27 mouse cellular contexts compared by ENCODE assay signal in genomic region chr4:106261404-106261803, GRCm38 (mm10). TPM values are rescaled to one million over a fixed set of nuclear protein-coding genes. Genes with fewer than 3 reads are reported as not detected.
DNase-seq lines count a peak whose midpoint lies in the region; ATAC-seq and TF ChIP-seq lines count a peak whose summit lies in the region.
"Had no signal": no experiment of that assay in that cellular context is flagged by ENCODE, and none has a peak within 500 bp of the region (broad histone marks: within the 10 kb centered on the region; RNA-seq: fewer than 3 reads in every experiment).

No protein-coding gene starts in this region.

- no peak for DNase-seq in gastrocnemius, adult 2 months
- DNase-seq in gastrocnemius, postnatal 10 days, result no peak
- DNase-seq in embryonic facial prominence, embryonic 14.5 days (ENCODE audit: low spot score), result peak; percentile 47
- peak; percentile 61 for DNase-seq in kidney, adult 9 months
- DNase-seq in kidney, postnatal 14 days, result peak; percentile 72
- no peak for DNase-seq in cerebellum, postnatal 4 days (ENCODE audit: low spot score in 2 of 2)
- no peak for DNase-seq in spleen, adult 18-20 months
- DNase-seq: adrenal gland, adult 2 months; cerebellum, adult 11 months; cerebellum, adult 9-11 months; gastrocnemius, postnatal 36 days; layer of hippocampus, postnatal 36 days; liver, embryonic 13.5 days; lung, embryonic 14.5 days; lung, postnatal 36 days; right cerebral cortex, postnatal 14 days; thymus, postnatal 25 days had no signal

- H3K36me3 ChIP-seq in embryonic facial prominence, embryonic 14.5 days (ENCODE audit: control insufficient read depth, insufficient read depth, low read length), result no peaks in the 10 kb centered on the region
- H3K36me3 ChIP-seq: embryonic facial prominence, embryonic 15.5 days; G1E; heart, embryonic 15.5 days; limb, embryonic 12.5 days; liver, embryonic 13.5 days; midbrain, embryonic 13.5 days had no signal

- TF ChIP-seq CTCF in gastrocnemius, adult 2 months (IDR thresholded peaks at IDR 0.05), result no peak

- no peaks in the 10 kb centered on the region for H3K9me3 ChIP-seq in embryonic facial prominence, embryonic 14.5 days (ENCODE audit: control insufficient read depth, low read length)
- H3K9me3 ChIP-seq: embryonic facial prominence, embryonic 15.5 days; G1E; heart, embryonic 15.5 days; limb, embryonic 12.5 days; liver, embryonic 13.5 days; megakaryocyte, embryonic 14.5 days; midbrain, embryonic 13.5 days had no signal

- no peaks in the 10 kb centered on the region for H3K27me3 ChIP-seq in embryonic facial prominence, embryonic 14.5 days (replicated peaks; ENCODE audit: control insufficient read depth, insufficient read depth, low read length)
- H3K27me3 ChIP-seq: embryonic facial prominence, embryonic 15.5 days; heart, embryonic 15.5 days; limb, embryonic 12.5 days; liver, embryonic 13.5 days; megakaryocyte, embryonic 14.5 days; midbrain, embryonic 13.5 days; Patski had no signal

- H3K27ac ChIP-seq in gastrocnemius, adult 2 months, result peak overlapping the region; percentile 90
- no peak overlapping the region for H3K27ac ChIP-seq in embryonic facial prominence, embryonic 14.5 days (replicated peaks; ENCODE audit: low read depth, low read length)
- H3K27ac ChIP-seq: embryonic facial prominence, embryonic 15.5 days; heart, embryonic 15.5 days; limb, embryonic 12.5 days; liver, embryonic 13.5 days; midbrain, embryonic 13.5 days had no signal

- ATAC-seq in embryonic facial prominence, embryonic 14.5 days (ENCODE audit: low read depth), result no peak; the same call in 1 of the 2 replicates
- ATAC-seq: hindbrain, postnatal 0 days; intestine, embryonic 16.5 days; midbrain, embryonic 13.5 days; Patski had no signal

- no peak overlapping the region for H3K4me2 ChIP-seq in embryonic facial prominence, embryonic 14.5 days (ENCODE audit: low read depth, low read length)
- H3K4me2 ChIP-seq: embryonic facial prominence, embryonic 15.5 days; heart, embryonic 15.5 days; limb, embryonic 12.5 days; liver, embryonic 13.5 days; lung, embryonic 14.5 days; midbrain, embryonic 13.5 days had no signal

- H3K4me1 ChIP-seq in embryonic facial prominence, embryonic 14.5 days (ENCODE audit: control insufficient read depth, insufficient read depth, low read length), result peaks cover 2% of the 10 kb centered on the region; the same call in 1 of the 2 replicates
- H3K4me1 ChIP-seq: liver, embryonic 13.5 days had no signal

- 59% methylated on average over 3 of the region's 3 CpGs for WGBS in embryonic facial prominence, embryonic 14.5 days

- H3K9ac ChIP-seq in embryonic facial prominence, embryonic 14.5 days (ENCODE audit: low read depth, low read length), result no peak overlapping the region
- H3K9ac ChIP-seq: embryonic facial prominence, embryonic 15.5 days; forebrain, postnatal 0 days; heart, embryonic 15.5 days; limb, embryonic 12.5 days; liver, embryonic 13.5 days; lung, embryonic 14.5 days; midbrain, embryonic 13.5 days had no signal

- intact Hi-C loops in gastrocnemius, adult 2 months (cut with DNase I), result no loop called here

- H3K4me3 ChIP-seq in gastrocnemius, adult 2 months, result no peak overlapping the region
- no peak overlapping the region for H3K4me3 ChIP-seq in embryonic facial prominence, embryonic 14.5 days (ENCODE audit: low read depth, low read length)
- H3K4me3 ChIP-seq: embryonic facial prominence, embryonic 15.5 days; heart, embryonic 15.5 days; limb, embryonic 12.5 days; liver, embryonic 13.5 days; megakaryocyte, embryonic 14.5 days; midbrain, embryonic 13.5 days had no signal

RNA-seq across cellular contexts. Expression of gene Usp24, which starts 54.6 kb away (rescaled TPM):
- total RNA-seq in gastrocnemius, adult 2 months (2021), result 10 to 100 TPM; 62.5 to 69.2 TPM
- 10 to 100 TPM; 39.2 to 41.6 TPM for total RNA-seq in gastrocnemius, postnatal 10 days (2021)
- 10.7 and 10.9 TPM in 2 replicates for polyA plus RNA-seq in embryonic facial prominence, embryonic 14.5 days (2014; fragmentation: Nextera tagmentation; extraction: Ambion mirVana)

Comparison
In these comparisons a context has a peak if more than half of its experiments do, and no peak if none do; other contexts are left out.
1. DNase-seq: peak in embryonic facial prominence, embryonic 14.5 days (single experiment), kidney, adult 9 months (single experiment) and kidney, postnatal 14 days (single experiment); none in gastrocnemius, adult 2 months (single experiment), gastrocnemius, postnatal 10 days (single experiment), cerebellum, postnatal 4 days (0 of 2) and spleen, adult 18-20 months (0 of 2).